Mouse (Mus musculus) intestine, embryonic 14.5 days (tissue): ENCODE measurements around the gene Hook2. TPM values are rescaled to one million over a fixed set of nuclear protein-coding genes. Genes with fewer than 3 reads are reported as not detected.

Experiments
- ATAC-seq: fragments of 200-750 bp; cut with Nextera tagmentation; replicated peaks from 2 replicates; pipeline ENCODE4 v1.8.0; 2017; ENCODE audit warnings: low read depth, moderate number of reproducible peaks, moderate TSS enrichment, moderate library complexity; ENCODE audit not compliant: low FRiP score, low TSS enrichment
- DNase-seq: peaks from one replicate; pipeline ENCODE4 v3.0.0-alpha.2; 2018; ENCODE audit warnings: low spot score
- H3K27ac ChIP-seq: fragments of 300-500 bp; sonication (generic); 2 replicates; pipeline ENCODE4 v1.5.1; 2014; ENCODE audit warnings: low read depth, mild to moderate bottlenecking, control low read depth
- H3K27me3 ChIP-seq: fragments of 300-500 bp; sonication (generic); replicated peaks from 2 replicates; pipeline ENCODE4 v1.6.1; 2014; ENCODE audit warnings: low read length, control low read depth; ENCODE audit not compliant: control insufficient read depth, insufficient read depth
- H3K36me3 ChIP-seq: fragments of 300-500 bp; sonication (generic); 2 replicates; pipeline ENCODE4 v1.6.1; 2014; ENCODE audit warnings: low read length, control low read depth; ENCODE audit not compliant: control insufficient read depth, insufficient read depth
- H3K4me1 ChIP-seq: fragments of 300-500 bp; sonication (generic); replicated peaks from 2 replicates; pipeline ENCODE4 v1.6.1; 2014; ENCODE audit warnings: low read length, control low read depth, mixed read lengths; ENCODE audit not compliant: control insufficient read depth, insufficient read depth
- H3K4me2 ChIP-seq: fragments of 300-500 bp; sonication (generic); 2 replicates; pipeline ENCODE4 v1.6.1; 2014; ENCODE audit warnings: low read length
- H3K4me3 ChIP-seq: fragments of 300-500 bp; sonication (generic); 2 replicates; pipeline ENCODE4 v1.5.1; 2014; ENCODE audit warnings: low read depth, low read length, control low read depth, mixed read lengths
- H3K9ac ChIP-seq: fragments of 300-500 bp; sonication (generic); 2 replicates; pipeline ENCODE4 v1.6.1; 2014; ENCODE audit warnings: mild to moderate bottlenecking, low read length
- H3K9me3 ChIP-seq: fragments of 300-500 bp; sonication (generic); 2 replicates; pipeline ENCODE4 v1.6.1; 2016; ENCODE audit warnings: low read length, control low read depth; ENCODE audit not compliant: control insufficient read depth
- WGBS: fragments of 180-500 bp; shearing (Covaris S2); extraction: QIAGEN DNeasy Blood & Tissue Kit; methylation state at CpG from one replicate; pipeline ENCODE4 v1.1.7; 2014; 5-methylcytosine and 5-hydroxymethylcytosine counted together
- polyA plus RNA-seq: library from polyadenylated mRNA; unstranded; fragments of >200 nt; fragmentation: Nextera tagmentation; extraction: Ambion mirVana; gene quantifications from 2 replicates; pipeline ENCODE4 v1.2.1, GENCODE M21; 2014

Hook2 gene
- 36.0 and 40.7 TPM in 2 replicates for polyA plus RNA-seq

DNA sequence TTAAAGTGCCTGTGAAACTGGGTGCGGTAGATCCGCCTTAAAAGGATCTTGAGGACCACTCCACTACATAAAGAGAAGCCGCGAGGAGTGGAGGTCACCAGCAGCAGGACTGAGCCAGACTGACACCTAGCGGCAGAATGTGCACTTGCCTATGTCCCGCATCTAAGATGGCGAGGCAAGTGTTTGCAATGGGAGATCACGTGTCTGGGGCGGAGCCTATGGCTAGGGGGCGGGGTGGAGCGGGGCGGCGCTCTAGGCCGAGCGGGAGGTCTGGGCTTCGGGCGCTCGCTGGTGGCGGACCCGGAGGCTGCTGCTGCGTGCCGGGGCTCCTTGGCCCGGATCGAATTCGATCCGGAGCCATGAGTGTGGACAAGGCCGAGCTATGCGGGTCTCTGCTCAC, at the start of gene Hook2:
Gene Hook2 (plus strand): TSS at position 255 of the 400 bp plus-strand sequence.
- Histone ChIP-seq H3K4me3 (peak within 1 kb of the TSS; percentile 60), H3K4me2 (peak within 1 kb of the TSS; percentile 94), H3K4me1 (peaks cover 7% of the 10 kb centered on the region; the same call in 1 of the 2 replicates), H3K27ac (peak within 1 kb of the TSS; percentile 86), H3K9me3 (no peaks in the 10 kb centered on the region), H3K9ac (peak within 1 kb of the TSS; percentile 69), H3K27me3 (0 out of 2 replicates have a peak, but pooled peaks cover 11% of the 10 kb centered on the region), H3K36me3 (no peaks in the 10 kb centered on the region)
- ATAC-seq, result peak; percentile 88
- under 1% methylated on average over 28 of the region's 28 CpGs for WGBS
- DNase-seq, result peak; percentile 99

GRCm38 (mm10) chr8:84943699-84944098, 46.7 kb upstream of the Hook2 start:
- 20% methylated on average over 4 of the region's 4 CpGs for WGBS
- Histone ChIP-seq H3K4me1 (0 out of 2 replicates have a peak, but pooled peaks cover 4% of the 10 kb centered on the region), H3K4me2 (no peak overlapping the region), H3K27me3 (peaks cover 67% of the 10 kb centered on the region), H3K4me3 (no peak overlapping the region), H3K36me3 (no peaks in the 10 kb centered on the region), H3K27ac (no peak overlapping the region), H3K9ac (no peak overlapping the region), H3K9me3 (0 out of 2 replicates have a peak, but pooled peaks cover 2% of the 10 kb centered on the region)
- ATAC-seq, result no peak
- no peak for DNase-seq

- H3K4me3 ChIP-seq, result peak overlapping the region; percentile 16; the same call in 1 of the 2 replicates
- peaks cover 65% of the 10 kb centered on the region for H3K27me3 ChIP-seq
- H3K4me1 ChIP-seq, result 0 out of 2 replicates have a peak, but pooled peaks cover 4% of the 10 kb centered on the region
- H3K27ac ChIP-seq, result no peak overlapping the region
- 0 out of 2 replicates have a peak overlapping the region, but pooled peaks have one; percentile 13 for H3K4me2 ChIP-seq
- H3K9ac ChIP-seq, result no peak overlapping the region
- DNase-seq, result peak; percentile 67
- ATAC-seq, result peak; percentile 57; the same call in 1 of the 2 replicates
- H3K36me3 ChIP-seq, result no peaks in the 10 kb centered on the region
- WGBS, result 2% methylated on average over 26 of the region's 26 CpGs
- 0 out of 2 replicates have a peak, but pooled peaks cover 2% of the 10 kb centered on the region for H3K9me3 ChIP-seq
Measured at GRCm38 (mm10) chr8:84944478-84945160, 45.8 kb upstream of the Hook2 start.

- H3K4me2 ChIP-seq, result 0 out of 2 replicates have a peak overlapping the region, but pooled peaks have one; percentile 57
- DNase-seq (peak; percentile 56), ATAC-seq (no peak)
- no peak overlapping the region for H3K27ac ChIP-seq
- H3K4me1 ChIP-seq, result 0 out of 2 replicates have a peak, but pooled peaks cover 4% of the 10 kb centered on the region
- H3K4me3 ChIP-seq, result no peak overlapping the region
- H3K27me3 ChIP-seq, result peaks cover 70% of the 10 kb centered on the region
- H3K36me3 ChIP-seq, result no peaks in the 10 kb centered on the region
- H3K9ac ChIP-seq, result no peak overlapping the region
- 0 out of 2 replicates have a peak, but pooled peaks cover 2% of the 10 kb centered on the region for H3K9me3 ChIP-seq
- 9% methylated on average over 11 of the region's 11 CpGs for WGBS
Measured at GRCm38 (mm10) chr8:84945235-84945632, 45.2 kb upstream of the Hook2 start.

DNA sequence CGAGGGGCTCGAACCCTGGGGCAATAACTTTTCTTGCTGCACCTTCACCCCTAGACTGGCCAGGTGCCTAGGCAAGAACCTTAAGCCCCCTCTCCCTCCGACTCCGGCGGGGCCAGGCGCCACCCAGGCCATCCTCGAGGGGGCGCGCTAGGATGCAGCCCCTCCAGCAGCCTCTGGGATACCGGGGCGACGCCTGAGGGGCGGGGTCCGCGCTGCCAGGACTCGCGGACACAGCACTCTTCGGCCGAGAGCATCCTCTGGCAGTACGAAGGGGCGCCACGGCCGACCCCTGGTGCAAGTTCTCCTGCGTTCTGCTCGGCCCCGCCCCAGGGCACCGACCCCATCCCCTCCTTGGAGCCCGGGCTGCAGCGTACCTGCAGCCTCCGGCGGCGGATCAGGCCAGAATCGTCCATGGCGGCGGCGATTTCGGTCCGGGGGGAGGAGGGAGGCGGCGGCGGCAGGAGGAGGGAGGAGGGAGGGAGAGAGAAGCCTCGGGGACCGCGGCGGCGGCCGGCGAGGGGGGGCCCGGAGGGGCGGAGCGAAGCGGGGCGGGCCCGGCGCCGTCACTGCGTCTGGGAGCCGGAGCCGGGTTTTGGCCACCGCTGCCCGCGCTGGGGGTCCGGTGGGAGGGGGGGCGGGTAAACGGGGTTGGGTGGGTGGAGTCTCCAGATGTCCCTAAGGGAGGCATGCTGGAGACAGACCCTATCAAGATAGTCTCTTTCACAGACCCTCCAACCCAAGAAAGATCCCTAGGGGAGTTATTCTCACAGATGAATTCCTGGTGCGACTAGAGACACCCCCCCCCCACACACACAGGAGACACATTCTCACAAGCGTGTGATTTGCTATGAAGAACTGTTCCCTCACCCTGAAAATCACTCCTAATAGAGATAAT, 44.5 kb upstream of the Hook2 start:
- no peak overlapping the region for H3K27ac ChIP-seq
- H3K4me2 ChIP-seq, result peak overlapping the region; percentile 57
- H3K27me3 ChIP-seq, result peaks cover 73% of the 10 kb centered on the region
- ATAC-seq (peak; percentile 30; the same call in 1 of the 2 replicates), DNase-seq (peak; percentile 66)
- H3K9ac ChIP-seq, result no peak overlapping the region
- 0 out of 2 replicates have a peak, but pooled peaks cover 4% of the 10 kb centered on the region for H3K4me1 ChIP-seq
- H3K9me3 ChIP-seq, result 0 out of 2 replicates have a peak, but pooled peaks cover 2% of the 10 kb centered on the region
- under 1% methylated on average over 46 of the region's 67 CpGs for WGBS
- peak overlapping the region; percentile 33 for H3K4me3 ChIP-seq
- H3K36me3 ChIP-seq, result no peaks in the 10 kb centered on the region

DNA sequence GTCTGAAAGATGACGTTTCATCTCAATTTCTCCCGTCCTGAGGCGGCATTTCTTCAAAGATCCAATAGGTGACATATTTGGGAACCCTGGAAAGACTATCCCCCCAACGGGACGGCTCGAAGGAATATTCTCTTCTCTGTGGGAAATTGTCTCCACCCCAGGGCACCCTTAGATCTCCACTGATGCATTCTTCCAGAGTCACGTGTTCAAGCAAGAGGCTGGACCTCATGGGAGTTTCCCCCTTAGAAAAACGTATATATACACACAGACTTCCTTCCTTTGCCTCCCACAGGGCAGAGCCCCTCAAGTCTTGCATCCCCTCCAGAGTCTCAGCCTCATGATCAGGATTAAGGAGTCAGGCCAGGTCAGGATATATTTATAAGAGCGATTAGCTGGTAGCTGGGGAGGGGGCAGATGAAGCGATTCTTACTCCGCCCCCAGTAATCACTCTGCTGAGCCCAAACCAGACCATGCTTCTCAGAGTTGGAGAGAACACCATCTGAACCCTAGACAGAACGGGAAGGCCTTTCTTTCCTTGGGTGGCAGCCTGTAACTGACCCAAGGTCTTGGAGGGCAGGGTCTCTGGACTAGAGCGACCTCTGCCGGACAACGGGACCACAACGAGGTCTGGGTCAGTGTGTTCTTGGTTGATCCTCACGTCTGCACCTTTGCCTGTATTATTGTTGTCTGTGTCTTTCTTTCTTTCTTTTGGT, 43.7 kb upstream of the Hook2 start, which contains the start of gene Rtbdn:
Gene Rtbdn (plus strand): TSS at position 464 of the 713 bp plus-strand sequence.
- Histone ChIP-seq H3K4me1 (0 out of 2 replicates have a peak, but pooled peaks cover 4% of the 10 kb centered on the region), H3K9ac (no peak within 1 kb of the TSS), H3K9me3 (0 out of 2 replicates have a peak, but pooled peaks cover 2% of the 10 kb centered on the region), H3K4me3 (peak within 1 kb of the TSS; percentile 33), H3K27ac (no peak within 1 kb of the TSS), H3K4me2 (peak within 1 kb of the TSS; percentile 57), H3K27me3 (peaks cover 74% of the 10 kb centered on the region), H3K36me3 (no peaks in the 10 kb centered on the region)
- DNase-seq (no peak), ATAC-seq (no peak)
- 10% methylated on average over 17 of the region's 17 CpGs for WGBS

DNA sequence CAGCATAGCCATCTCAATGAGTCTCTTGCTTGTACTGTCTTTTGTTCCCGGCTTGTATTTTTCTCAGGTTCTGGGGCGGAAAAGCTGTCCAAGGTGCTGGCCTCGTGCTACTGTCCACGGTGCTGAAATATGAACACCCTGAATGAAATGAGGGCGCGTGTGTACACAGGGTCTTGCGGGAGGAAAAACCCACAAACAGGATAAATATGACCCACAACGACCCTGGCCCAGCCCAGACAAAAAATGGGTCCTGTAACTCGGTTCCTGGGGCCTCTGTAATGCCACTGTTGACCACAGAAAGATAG, 43.2 kb upstream of the Hook2 start:
- Histone ChIP-seq H3K4me2 (no peak overlapping the region), H3K27me3 (peaks cover 72% of the 10 kb centered on the region), H3K9me3 (0 out of 2 replicates have a peak, but pooled peaks cover 2% of the 10 kb centered on the region), H3K27ac (no peak overlapping the region), H3K9ac (no peak overlapping the region), H3K4me1 (0 out of 2 replicates have a peak, but pooled peaks cover 4% of the 10 kb centered on the region), H3K4me3 (no peak overlapping the region), H3K36me3 (no peaks in the 10 kb centered on the region)
- ATAC-seq, result no peak
- WGBS, result 12% methylated on average over 9 of the region's 9 CpGs
- peak; percentile 92 for DNase-seq

DNA sequence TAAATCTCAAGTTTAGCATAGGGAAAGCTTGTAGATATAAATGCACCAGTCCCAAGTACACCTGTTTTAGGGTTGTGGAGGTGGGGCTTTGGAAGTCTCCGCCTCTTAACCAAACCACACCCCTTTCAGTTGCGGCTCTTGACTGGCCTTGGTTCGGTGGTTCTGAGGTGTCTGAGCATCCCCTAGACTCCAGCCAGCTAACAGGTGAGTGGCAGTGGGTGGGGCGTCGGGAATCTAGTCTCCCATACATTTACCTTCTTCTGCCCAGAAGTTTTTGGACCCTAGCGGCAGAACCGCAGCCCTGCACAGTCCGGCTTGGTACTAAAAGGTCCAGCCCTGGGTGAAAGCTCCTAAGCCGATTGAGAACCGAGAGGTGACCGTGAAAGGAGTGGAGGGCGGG, 40.6 kb upstream of the Hook2 start:
- DNase-seq, result no peak
- 0 out of 2 replicates have a peak, but pooled peaks cover 4% of the 10 kb centered on the region for H3K4me1 ChIP-seq
- no peak overlapping the region for H3K27ac ChIP-seq
- no peaks in the 10 kb centered on the region for H3K36me3 ChIP-seq
- no peak overlapping the region for H3K9ac ChIP-seq
- no peak overlapping the region for H3K4me3 ChIP-seq
- H3K27me3 ChIP-seq, result peaks cover 64% of the 10 kb centered on the region
- no peak for ATAC-seq
- 22% methylated on average over 12 of the region's 12 CpGs for WGBS
- H3K9me3 ChIP-seq, result 0 out of 2 replicates have a peak, but pooled peaks cover 2% of the 10 kb centered on the region
- H3K4me2 ChIP-seq, result no peak overlapping the region
